Mouse (Mus musculus) limb, embryonic 11.5 days (tissue): ENCODE data around the gene Net1. TPM values are rescaled to one million over a fixed set of nuclear protein-coding genes. Genes with fewer than 3 reads are reported as not detected.
"Not testable (repeated sequence)": the region's sequence is repeated elsewhere in the genome, so short reads cannot be mapped to it uniquely, and the experiment has no call there.

Experiments
- ATAC-seq: fragments of 200-750 bp; cut with Nextera tagmentation; 2 replicates; pipeline ENCODE4 v1.8.0; 2017; ENCODE audit warnings: low read depth; ENCODE audit not compliant: insufficient number of reproducible peaks, low FRiP score, low TSS enrichment
- DNase-seq: peaks from one replicate; pipeline ENCODE4 v3.0.0-alpha.2; 2015; ENCODE audit warnings: low spot score
- H3K27ac ChIP-seq: fragments of 300-500 bp; sonication (generic); replicated peaks from 2 replicates; pipeline ENCODE4 v1.5.1; 2014; ENCODE audit warnings: low read depth, mild to moderate bottlenecking, low read length
- H3K27me3 ChIP-seq: fragments of 300-500 bp; sonication (generic); 2 replicates; pipeline ENCODE4 v1.6.1; 2014; ENCODE audit warnings: mild to moderate bottlenecking, low read length, mixed read lengths; ENCODE audit not compliant: control insufficient read depth, insufficient read depth
- H3K36me3 ChIP-seq: fragments of 300-500 bp; sonication (generic); 2 replicates; pipeline ENCODE4 v1.6.1; 2014; ENCODE audit warnings: mild to moderate bottlenecking, low read length, moderate library complexity, mixed read lengths; ENCODE audit not compliant: control insufficient read depth, insufficient read depth
- H3K4me1 ChIP-seq: fragments of 300-500 bp; sonication (generic); 2 replicates; pipeline ENCODE4 v1.6.1; 2014; ENCODE audit warnings: low read length, mixed read lengths; ENCODE audit not compliant: control insufficient read depth, insufficient read depth
- H3K4me2 ChIP-seq: fragments of 300-500 bp; sonication (generic); 2 replicates; pipeline ENCODE4 v1.6.1; 2014; ENCODE audit warnings: low read depth, mild to moderate bottlenecking, moderate library complexity; ENCODE audit not compliant: severe bottlenecking
- H3K4me3 ChIP-seq: fragments of 300-500 bp; sonication (generic); 2 replicates; pipeline ENCODE4 v1.5.1; 2014; ENCODE audit warnings: low read depth, low read length
- H3K9ac ChIP-seq: fragments of 300-500 bp; sonication (generic); 2 replicates; pipeline ENCODE4 v1.6.1; 2014; ENCODE audit warnings: mild to moderate bottlenecking, low read length
- H3K9me3 ChIP-seq: fragments of 300-500 bp; sonication (generic); 2 replicates; pipeline ENCODE4 v1.6.1; 2016; ENCODE audit warnings: low read length; ENCODE audit not compliant: control insufficient read depth
- WGBS: fragments of 180-500 bp; shearing (Covaris S2); extraction: QIAGEN DNeasy Blood & Tissue Kit; methylation state at CpG from one replicate; pipeline ENCODE4 v1.1.7; 2014; 5-methylcytosine and 5-hydroxymethylcytosine counted together
- polyA plus RNA-seq: library from polyadenylated mRNA; unstranded; fragments of >200 nt; fragmentation: Nextera tagmentation; extraction: Ambion mirVana; gene quantifications from 2 replicates; pipeline ENCODE4 v1.2.1, GENCODE M21; 2014

Gene Net1
- polyA plus RNA-seq, 1 experiment from 2014 or later, result 95.9 TPM

DNA sequence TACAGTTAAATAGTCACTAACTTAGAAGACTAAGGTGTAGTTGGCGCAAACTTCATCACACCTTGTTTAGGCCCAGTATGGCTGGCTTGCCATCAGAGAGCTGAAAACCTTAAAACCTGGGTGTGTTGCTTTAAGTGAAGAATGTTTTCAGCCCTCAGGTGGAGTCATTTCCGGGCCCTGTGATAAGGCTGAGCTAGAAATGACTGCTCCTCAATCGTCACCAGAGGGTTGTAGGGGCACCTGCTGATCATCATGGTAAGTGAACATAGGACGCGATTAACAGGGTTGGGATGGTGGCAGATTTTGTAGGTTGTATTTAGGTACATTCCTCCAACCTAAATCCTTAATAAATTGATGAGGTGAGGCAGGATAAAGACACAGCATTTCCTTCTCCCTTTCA, 6.5 kb upstream of the Net1 start:
- no peaks in the 10 kb centered on the region for H3K27me3 ChIP-seq
- H3K4me3 ChIP-seq, result no peak overlapping the region
- WGBS, result 81% methylated on average over 5 of the region's 5 CpGs
- H3K36me3 ChIP-seq, result no peaks in the 10 kb centered on the region
- H3K4me2 ChIP-seq, result no peak overlapping the region
- no peak overlapping the region for H3K9ac ChIP-seq
- no peaks in the 10 kb centered on the region for H3K4me1 ChIP-seq
- no peak overlapping the region for H3K27ac ChIP-seq
- no peak for DNase-seq
- H3K9me3 ChIP-seq, result no peaks in the 10 kb centered on the region
- no peak for ATAC-seq

DNA sequence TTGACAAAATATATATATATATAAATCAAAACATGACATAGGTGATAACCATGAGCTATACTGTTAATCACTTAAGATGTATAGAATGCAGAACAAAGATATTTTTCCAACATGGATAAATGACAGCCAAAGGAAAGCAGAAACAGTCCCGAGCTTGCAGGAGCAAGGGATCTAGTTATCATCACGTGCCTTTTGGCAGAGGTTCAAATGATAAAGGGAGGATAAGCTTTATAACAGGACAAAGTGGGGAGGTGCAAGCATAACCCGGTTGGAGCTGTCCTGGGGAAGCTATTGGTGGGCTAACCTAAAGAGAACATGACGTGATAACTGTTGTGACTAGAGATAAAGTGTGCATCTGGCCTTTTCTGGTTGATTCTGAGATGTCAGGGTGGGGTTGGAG, 4.5 kb downstream of the Net1 start:
- Histone ChIP-seq H3K4me3 (no peak overlapping the region), H3K4me2 (no peak overlapping the region), H3K27me3 (no peaks in the 10 kb centered on the region), H3K27ac (no peak overlapping the region), H3K9ac (no peak overlapping the region), H3K9me3 (no peaks in the 10 kb centered on the region), H3K4me1 (no peaks in the 10 kb centered on the region), H3K36me3 (peaks cover 8% of the 10 kb centered on the region)
- WGBS, result 92% methylated on average over 4 of the region's 4 CpGs
- peak; percentile 7 for DNase-seq
- no peak for ATAC-seq

DNA sequence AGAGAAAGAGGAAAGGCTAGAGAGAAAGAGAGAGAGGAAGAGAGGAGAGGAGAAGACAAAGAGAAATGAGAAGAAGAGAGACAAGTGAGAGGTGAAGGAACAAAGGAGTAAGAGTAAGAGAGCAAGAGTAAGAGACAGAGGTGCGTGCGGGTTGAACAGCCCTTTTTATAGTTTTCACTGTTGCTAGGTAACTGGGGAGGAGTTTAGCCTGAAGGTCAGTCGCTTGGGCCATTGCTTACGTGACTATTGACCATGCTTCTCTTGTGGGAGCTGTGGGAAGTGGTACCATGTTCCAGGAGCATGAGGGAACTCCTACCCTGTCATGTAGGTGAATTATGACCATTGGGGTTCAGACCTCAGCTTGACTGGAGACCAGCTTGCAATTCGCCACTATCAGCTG, 7.7 kb downstream of the Net1 start:
- Histone ChIP-seq H3K4me3 (no peak overlapping the region), H3K4me2 (no peak overlapping the region), H3K9me3 (no peaks in the 10 kb centered on the region; the same call in 1 of the 2 replicates), H3K27me3 (no peaks in the 10 kb centered on the region), H3K27ac (no peak overlapping the region), H3K36me3 (peaks cover 3% of the 10 kb centered on the region), H3K9ac (no peak overlapping the region), H3K4me1 (no peaks in the 10 kb centered on the region)
- DNase-seq (no peak), ATAC-seq (no peak)
- 85% methylated on average over 5 of the region's 5 CpGs for WGBS

DNA sequence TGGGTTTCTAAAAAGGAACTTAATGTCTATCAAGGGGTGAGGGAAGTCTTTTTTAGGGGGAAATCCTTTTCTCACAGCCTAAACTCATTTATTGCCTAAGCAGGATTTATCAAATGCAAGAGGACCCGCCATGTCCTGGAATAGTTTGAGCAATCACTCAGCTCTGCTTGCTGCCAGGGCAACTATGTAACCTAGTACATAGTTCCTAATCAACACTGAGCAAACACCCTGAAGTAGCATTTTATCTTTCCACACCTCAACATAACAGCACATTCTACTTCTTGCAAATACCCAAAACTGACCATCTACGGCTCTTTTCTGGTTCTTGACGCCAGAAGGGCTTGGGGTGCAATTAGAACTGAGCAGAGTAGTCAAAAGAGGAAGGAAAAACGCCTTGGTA, 9.8 kb downstream of the Net1 start:
- WGBS, result 89% methylated on average over 4 of the region's 4 CpGs

DNA sequence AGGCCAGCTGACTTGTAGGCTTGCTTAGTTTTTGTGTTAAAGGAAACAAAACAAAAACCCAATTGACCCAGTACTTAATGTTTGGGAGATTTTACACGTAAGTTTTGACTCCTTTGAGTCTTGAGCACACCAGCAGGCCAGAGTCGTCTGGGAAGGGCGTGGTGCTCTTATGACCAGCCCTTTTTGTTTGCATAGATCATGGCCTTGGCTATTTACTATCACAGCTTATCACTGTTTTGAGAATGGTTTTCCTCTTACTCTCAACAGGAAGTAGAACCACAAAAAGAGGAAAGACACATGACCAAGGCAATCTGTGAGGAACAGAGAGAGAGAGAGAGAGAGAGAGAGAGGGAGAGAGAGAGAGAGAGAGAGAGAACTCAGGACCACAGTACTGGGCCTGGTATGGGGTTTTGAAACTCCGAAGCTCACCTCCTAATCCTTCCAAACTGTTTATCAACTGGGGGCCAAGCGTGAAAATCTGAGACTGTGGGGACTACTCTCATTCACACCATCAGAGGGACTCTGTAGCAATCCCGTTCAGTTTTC, 10.8 kb downstream of the Net1 start:
- no peak overlapping the region for H3K27ac ChIP-seq
- H3K4me1 ChIP-seq, result no peaks in the 10 kb centered on the region
- ATAC-seq (no peak), DNase-seq (no peak)
- no peak overlapping the region for H3K4me2 ChIP-seq
- H3K4me3 ChIP-seq, result no peak overlapping the region
- H3K27me3 ChIP-seq, result no peaks in the 10 kb centered on the region
- 92% methylated on average over 6 of the region's 6 CpGs for WGBS
- peaks cover 2% of the 10 kb centered on the region for H3K36me3 ChIP-seq
- H3K9me3 ChIP-seq, result no peaks in the 10 kb centered on the region; the same call in 1 of the 2 replicates
- H3K9ac ChIP-seq, result no peak overlapping the region

More for the DNA sequence above, 9.8 kb downstream of the Net1 start:
- ATAC-seq, result no peak
- DNase-seq, result no peak
- Histone ChIP-seq H3K27me3 (no peaks in the 10 kb centered on the region), H3K4me1 (no peaks in the 10 kb centered on the region), H3K4me2 (no peak overlapping the region), H3K9ac (no peak overlapping the region), H3K27ac (no peak overlapping the region), H3K4me3 (no peak overlapping the region), H3K36me3 (peaks cover 2% of the 10 kb centered on the region), H3K9me3 (no peaks in the 10 kb centered on the region; the same call in 1 of the 2 replicates)

DNA sequence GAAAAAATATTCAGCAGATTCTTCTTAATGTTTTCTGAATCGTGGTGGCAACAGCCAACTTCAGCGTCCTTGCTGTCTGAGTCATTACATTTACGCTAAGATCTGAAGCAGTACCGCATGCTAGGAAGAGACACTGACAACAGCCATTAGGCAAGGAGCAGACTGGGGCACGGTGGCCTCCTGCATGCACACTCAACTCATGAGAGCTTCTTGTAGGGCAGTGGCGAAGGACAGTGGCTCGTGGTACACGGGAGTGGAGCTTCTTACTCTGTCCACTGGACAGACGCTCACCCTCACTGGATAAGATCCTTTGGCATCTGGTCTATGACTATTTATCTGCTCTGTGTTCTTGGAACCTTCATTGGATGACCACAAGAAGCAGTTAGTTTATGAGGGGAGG, 18.7 kb downstream of the Net1 start:
- 91% methylated on average over 9 of the region's 9 CpGs for WGBS
- Histone ChIP-seq H3K4me2 (no peak overlapping the region), H3K27ac (no peak overlapping the region), H3K27me3 (no peaks in the 10 kb centered on the region), H3K9ac (no peak overlapping the region), H3K4me1 (no peaks in the 10 kb centered on the region), H3K4me3 (no peak overlapping the region), H3K36me3 (no peaks in the 10 kb centered on the region), H3K9me3 (no peaks in the 10 kb centered on the region)
- no peak for DNase-seq
- ATAC-seq, result no peak

DNA sequence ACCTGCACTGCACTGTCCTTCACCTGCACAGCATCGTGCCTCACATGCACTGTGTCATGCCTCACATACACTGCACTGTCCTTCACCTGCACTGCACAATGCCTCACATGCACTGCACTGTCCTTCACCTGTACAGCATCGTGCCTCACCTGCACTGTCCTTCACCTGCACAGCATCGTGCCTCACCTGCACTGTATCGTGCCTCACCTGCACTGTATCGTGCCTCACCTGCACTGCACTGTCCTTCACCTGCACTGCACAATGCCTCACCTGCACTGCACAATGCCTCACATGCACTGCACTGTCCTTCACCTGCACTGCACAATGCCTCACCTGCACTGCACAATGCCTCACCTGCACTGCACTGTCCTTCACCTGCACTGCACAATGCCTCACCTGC, 19.8 kb downstream of the Net1 start:
- 96% methylated on average over 5 of the region's 5 CpGs for WGBS
- not testable (repeated sequence) for H3K9me3 ChIP-seq, H3K36me3 ChIP-seq, ATAC-seq, H3K4me2 ChIP-seq, H3K9ac ChIP-seq, DNase-seq, H3K27ac ChIP-seq, H3K4me3 ChIP-seq, H3K4me1 ChIP-seq, H3K27me3 ChIP-seq

DNA sequence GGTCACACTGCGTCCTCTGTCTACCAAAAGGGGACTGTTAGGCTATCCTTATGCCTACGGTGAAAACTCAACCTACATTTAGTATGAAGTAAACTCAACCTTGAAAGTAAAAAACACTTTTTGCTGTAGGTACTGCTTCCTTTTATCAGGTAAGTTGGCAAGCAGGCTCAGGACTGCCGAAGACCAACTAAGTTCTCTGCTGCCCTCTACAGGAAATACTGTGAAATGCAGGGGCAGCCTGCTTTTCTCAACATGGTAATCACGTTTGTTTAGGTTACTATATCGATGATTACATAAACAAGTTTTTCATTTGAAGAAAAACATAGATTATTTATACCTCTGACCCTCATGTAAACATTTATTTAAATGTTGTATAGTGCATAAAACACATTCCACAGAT, 21.1 kb downstream of the Net1 start:
- WGBS, result 43% methylated on average over 5 of the region's 5 CpGs
- no peak overlapping the region for H3K27ac ChIP-seq
- no peak overlapping the region for H3K4me3 ChIP-seq
- no peak for ATAC-seq
- H3K27me3 ChIP-seq, result no peaks in the 10 kb centered on the region
- DNase-seq, result peak; percentile 87
- H3K36me3 ChIP-seq, result no peaks in the 10 kb centered on the region
- H3K4me1 ChIP-seq, result no peaks in the 10 kb centered on the region
- H3K9me3 ChIP-seq, result no peaks in the 10 kb centered on the region
- H3K9ac ChIP-seq, result no peak overlapping the region
- no peak overlapping the region for H3K4me2 ChIP-seq

DNA sequence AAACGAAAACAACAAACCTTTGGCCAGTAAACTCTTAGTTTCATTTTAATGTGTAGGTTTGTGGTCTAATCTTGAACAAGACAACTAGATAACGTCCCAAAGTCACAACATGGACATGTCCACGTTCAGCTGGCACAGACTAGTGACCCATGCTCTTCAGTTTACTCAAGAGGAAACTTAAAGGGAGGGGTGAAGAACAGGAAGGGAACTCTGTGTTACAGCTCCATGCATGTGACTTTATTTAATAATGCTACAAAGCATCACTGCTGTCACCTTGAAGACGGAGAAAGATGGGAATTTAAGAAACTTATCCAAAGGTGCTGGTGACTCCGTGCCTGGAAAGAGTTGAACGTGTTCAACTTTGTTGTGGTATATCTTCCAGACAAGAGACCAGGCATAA, 22.0 kb downstream of the Net1 start:
- Histone ChIP-seq H3K36me3 (no peaks in the 10 kb centered on the region), H3K4me3 (no peak overlapping the region), H3K9me3 (no peaks in the 10 kb centered on the region), H3K4me2 (no peak overlapping the region), H3K9ac (no peak overlapping the region), H3K27me3 (no peaks in the 10 kb centered on the region), H3K4me1 (no peaks in the 10 kb centered on the region), H3K27ac (no peak overlapping the region)
- DNase-seq (no peak), ATAC-seq (no peak)
- 93% methylated on average over 6 of the region's 6 CpGs for WGBS
